Mouse (Mus musculus): ENCODE results near the gene Papss2. TPM values are rescaled to one million over a fixed set of nuclear protein-coding genes. Genes with fewer than 3 reads are reported as not detected.

Gene Papss2
- polyA plus RNA-seq, 1 experiment from 2014 or later = 20.7 TPM

- ATAC-seq (ENCODE audit: insufficient number of reproducible peaks, insufficient read depth, low FRiP score, low TSS enrichment, low read depth) = no peak
- Histone ChIP-seq H3K36me3 (peaks cover 15% of the 10 kb centered on the region), H3K4me3 (replicated peaks) (no peak overlapping the region), H3K27me3 (no peaks in the 10 kb centered on the region), H3K9ac (replicated peaks) (no peak overlapping the region), H3K4me1 (replicated peaks) (peaks cover 8% of the 10 kb centered on the region; the same call in 1 of the 2 replicates), H3K4me2 (no peak overlapping the region), H3K27ac (no peak overlapping the region), H3K9me3 (no peaks in the 10 kb centered on the region)
- 78% methylated on average over 3 of the region's 3 CpGs for WGBS
These were observed 114.7 kb downstream of the Papss2 start for GRCm38 (mm10) chr19:32710288-32710687.

DNA sequence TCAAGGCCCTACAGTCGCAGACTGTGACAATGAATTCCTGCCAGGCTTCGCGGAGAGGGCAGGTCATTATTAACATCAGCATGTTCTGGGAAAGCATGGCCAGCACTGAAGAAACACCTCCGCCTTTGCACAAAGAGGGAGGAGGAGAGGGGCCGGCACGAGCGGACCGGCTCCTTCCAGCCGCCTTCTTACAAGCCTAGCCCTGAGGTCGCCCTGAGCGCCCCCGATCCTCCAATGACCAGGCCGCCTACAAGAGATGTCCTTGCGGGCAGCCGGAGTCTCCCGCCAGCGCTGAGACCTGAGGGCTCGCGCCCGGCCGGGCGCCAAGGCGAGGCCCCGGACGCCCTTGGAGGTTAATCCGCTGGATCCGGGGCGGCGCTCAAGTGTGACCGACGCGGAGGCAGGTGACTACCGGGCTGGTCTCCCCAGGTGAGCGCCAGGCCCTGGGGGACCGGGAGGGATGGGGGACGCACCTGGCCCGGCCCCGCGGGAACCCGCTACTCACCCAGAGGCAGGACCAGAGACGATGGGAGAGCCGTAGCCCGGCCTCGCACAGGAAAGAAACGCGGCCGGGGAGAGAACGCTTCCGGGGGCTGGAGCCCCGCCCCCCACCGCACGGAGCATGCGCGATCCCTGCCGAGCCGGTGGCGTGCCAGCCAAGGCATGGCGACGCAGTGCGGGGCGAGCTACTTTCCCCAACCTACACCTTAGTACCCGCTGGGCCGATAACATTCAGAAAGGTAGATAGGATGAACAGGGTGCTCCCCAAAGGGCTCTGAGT is 116.4 kb downstream of the Papss2 start:
- Histone ChIP-seq H3K27ac (peak overlapping the region; percentile 87), H3K9ac (replicated peaks) (peak overlapping the region; percentile 91), H3K9me3 (no peaks in the 10 kb centered on the region), H3K4me2 (peak overlapping the region; percentile 75), H3K4me3 (replicated peaks) (peak overlapping the region; percentile 93), H3K4me1 (replicated peaks) (peaks cover 8% of the 10 kb centered on the region; the same call in 1 of the 2 replicates), H3K36me3 (no peaks in the 10 kb centered on the region; the same call in 1 of the 2 replicates), H3K27me3 (no peaks in the 10 kb centered on the region)
- WGBS = under 1% methylated on average over 62 of the region's 63 CpGs
- peak; percentile 92 for ATAC-seq (ENCODE audit: insufficient number of reproducible peaks, insufficient read depth, low FRiP score, low TSS enrichment, low read depth)

DNA sequence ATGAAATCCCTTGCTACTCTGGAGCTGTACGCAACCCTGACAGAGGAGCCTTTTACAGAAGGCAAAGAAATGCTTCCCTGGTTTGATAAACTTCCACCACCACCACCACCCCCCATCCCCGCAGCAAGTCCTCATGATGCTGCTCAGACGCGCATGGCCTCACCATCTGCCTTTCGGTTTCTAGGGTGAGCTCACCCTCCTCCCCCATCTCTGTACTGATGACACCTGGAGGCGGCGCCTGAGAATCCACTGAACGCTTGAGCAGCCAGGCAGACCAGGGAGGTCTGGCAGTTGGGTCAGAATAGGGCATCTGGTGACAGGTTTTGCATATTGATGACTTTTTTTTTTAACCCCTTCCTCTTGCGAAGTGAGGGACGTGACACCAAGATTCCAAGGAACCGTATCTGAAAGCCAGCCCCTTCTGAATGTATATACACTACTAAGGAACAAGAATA is 117.0 kb downstream of the Papss2 start:
- H3K4me3 ChIP-seq (replicated peaks) = peak overlapping the region; percentile 93
- no peak overlapping the region; the same call in 1 of the 2 replicates for H3K27ac ChIP-seq
- peak; percentile 48 for ATAC-seq (ENCODE audit: insufficient number of reproducible peaks, insufficient read depth, low FRiP score, low TSS enrichment, low read depth)
- peak overlapping the region; percentile 91 for H3K9ac ChIP-seq (replicated peaks)
- no peaks in the 10 kb centered on the region for H3K27me3 ChIP-seq
- no peaks in the 10 kb centered on the region; the same call in 1 of the 2 replicates for H3K36me3 ChIP-seq
- peak overlapping the region; percentile 75 for H3K4me2 ChIP-seq
- peaks cover 8% of the 10 kb centered on the region; the same call in 1 of the 2 replicates for H3K4me1 ChIP-seq (replicated peaks)
- no peaks in the 10 kb centered on the region for H3K9me3 ChIP-seq
- WGBS = under 1% methylated on average over 11 of the region's 11 CpGs

DNA sequence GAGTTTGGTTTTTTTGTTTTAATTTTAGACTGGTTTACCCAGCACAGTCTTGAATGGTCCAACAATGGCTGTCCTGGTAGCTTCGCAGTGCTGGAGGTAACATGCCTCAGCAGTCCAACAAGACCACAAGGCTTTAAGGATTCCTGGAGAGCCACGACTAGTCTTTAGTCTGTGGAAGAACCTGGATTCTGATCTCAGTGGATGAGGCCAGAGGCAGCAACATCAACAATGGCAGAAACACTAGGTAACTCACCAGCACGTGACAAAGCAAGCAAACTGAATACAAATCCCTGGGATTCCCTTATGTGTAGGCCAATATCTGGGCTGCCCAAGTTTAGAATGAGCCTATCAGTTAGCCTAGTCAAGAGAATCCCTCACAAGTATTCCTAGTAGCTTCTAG is 117.9 kb downstream of the Papss2 start:
- Histone ChIP-seq H3K9me3 (no peaks in the 10 kb centered on the region), H3K4me1 (replicated peaks) (peaks cover 8% of the 10 kb centered on the region; the same call in 1 of the 2 replicates), H3K27me3 (no peaks in the 10 kb centered on the region), H3K27ac (no peak overlapping the region), H3K36me3 (no peaks in the 10 kb centered on the region; the same call in 1 of the 2 replicates), H3K4me3 (replicated peaks) (no peak overlapping the region), H3K9ac (replicated peaks) (no peak overlapping the region), H3K4me2 (no peak overlapping the region)
- WGBS = 80% methylated on average over 3 of the region's 3 CpGs
- no peak for ATAC-seq (ENCODE audit: insufficient number of reproducible peaks, insufficient read depth, low FRiP score, low TSS enrichment, low read depth)

- no peaks in the 10 kb centered on the region for H3K36me3 ChIP-seq
- H3K4me3 ChIP-seq (replicated peaks) = no peak overlapping the region
- H3K9ac ChIP-seq (replicated peaks) = no peak overlapping the region
- no peak overlapping the region for H3K4me2 ChIP-seq
- H3K27me3 ChIP-seq = no peaks in the 10 kb centered on the region
- H3K27ac ChIP-seq = no peak overlapping the region
- H3K9me3 ChIP-seq = no peaks in the 10 kb centered on the region; the same call in 1 of the 2 replicates
- WGBS = 13% methylated on average over 3 of the region's 3 CpGs
- peaks cover 8% of the 10 kb centered on the region; the same call in 1 of the 2 replicates for H3K4me1 ChIP-seq (replicated peaks)
- ATAC-seq (ENCODE audit: insufficient number of reproducible peaks, insufficient read depth, low FRiP score, low TSS enrichment, low read depth) = no peak
These were observed 119.6 kb downstream of the Papss2 start for GRCm38 (mm10) chr19:32715201-32715600.

GRCm38 (mm10) chr19:32715681-32716080 is 120.1 kb downstream of the Papss2 start:
- no peak for ATAC-seq (ENCODE audit: insufficient number of reproducible peaks, insufficient read depth, low FRiP score, low TSS enrichment, low read depth)
- Histone ChIP-seq H3K27ac (no peak overlapping the region), H3K4me2 (no peak overlapping the region), H3K9me3 (no peaks in the 10 kb centered on the region; the same call in 1 of the 2 replicates), H3K4me1 (replicated peaks) (peaks cover 8% of the 10 kb centered on the region; the same call in 1 of the 2 replicates), H3K4me3 (replicated peaks) (no peak overlapping the region), H3K27me3 (no peaks in the 10 kb centered on the region), H3K9ac (replicated peaks) (no peak overlapping the region), H3K36me3 (no peaks in the 10 kb centered on the region)

Other genes with a start within 250 kb of the Papss2 start
- gene Sgms1, start 206.1 kb upstream of the Papss2 start, polyA plus RNA-seq (2016; fragmentation: Nextera tagmentation; extraction: Ambion mirVana) = 21.6 and 23.0 TPM in 2 replicates
- gene Rpl9-ps6, start 129.2 kb upstream of the Papss2 start, polyA plus RNA-seq (2016; fragmentation: Nextera tagmentation; extraction: Ambion mirVana) = 85.9 and 94.0 TPM in 2 replicates
- 89.1 and 92.6 TPM in 2 replicates for gene Minpp1, start 110.0 kb upstream of the Papss2 start, polyA plus RNA-seq (2016; fragmentation: Nextera tagmentation; extraction: Ambion mirVana)
- 62.8 and 65.8 TPM in 2 replicates for gene Atad1, start 144.0 kb downstream of the Papss2 start, polyA plus RNA-seq (2016; fragmentation: Nextera tagmentation; extraction: Ambion mirVana)
- 9.3 and 10.2 TPM in 2 replicates for gene Pten, start 161.7 kb downstream of the Papss2 start, polyA plus RNA-seq (2016; fragmentation: Nextera tagmentation; extraction: Ambion mirVana)

All from limb, embryonic 12.5 days (tissue).